Mouse (Mus musculus) limb, embryonic 14.5 days (tissue): ENCODE results near the gene Efr3b. TPM values are rescaled to one million over a fixed set of nuclear protein-coding genes. Genes with fewer than 3 reads are reported as not detected.

Source experiments
- ATAC-seq: fragments of 200-750 bp; cut with Nextera tagmentation; 2 replicates; pipeline ENCODE4 v1.8.0; 2017; ENCODE audit warnings: low read depth, moderate number of reproducible peaks, moderate TSS enrichment; ENCODE audit not compliant: low FRiP score
- DNase-seq: peaks from one replicate; pipeline ENCODE4 v3.0.0-alpha.2; 2015; ENCODE audit warnings: low spot score
- H3K27ac ChIP-seq: fragments of 300-500 bp; sonication (generic); replicated peaks from 2 replicates; pipeline ENCODE4 v1.5.1; 2014; ENCODE audit warnings: low read depth, mild to moderate bottlenecking, low read length, moderate library complexity, mixed read lengths
- H3K27me3 ChIP-seq: fragments of 300-500 bp; sonication (generic); 2 replicates; pipeline ENCODE4 v1.6.1; 2014; ENCODE audit warnings: low read length, mixed read lengths; ENCODE audit not compliant: control insufficient read depth, insufficient read depth
- H3K36me3 ChIP-seq: fragments of 300-500 bp; sonication (generic); 2 replicates; pipeline ENCODE4 v1.6.1; 2014; ENCODE audit warnings: mild to moderate bottlenecking, low read length, moderate library complexity, mixed read lengths; ENCODE audit not compliant: control insufficient read depth, insufficient read depth
- H3K4me1 ChIP-seq: fragments of 300-500 bp; sonication (generic); 2 replicates; pipeline ENCODE4 v1.6.1; 2014; ENCODE audit warnings: antibody characterized with exemption, low read length, mixed read lengths; ENCODE audit not compliant: control insufficient read depth, insufficient read depth
- H3K4me2 ChIP-seq: fragments of 300-500 bp; sonication (generic); replicated peaks from 2 replicates; pipeline ENCODE4 v1.6.1; 2014; ENCODE audit warnings: low read depth, mild to moderate bottlenecking, low read length, moderate library complexity; ENCODE audit not compliant: severe bottlenecking
- H3K4me3 ChIP-seq: fragments of 300-500 bp; sonication (generic); replicated peaks from 2 replicates; pipeline ENCODE4 v1.5.1; 2014; ENCODE audit warnings: low read length
- H3K9ac ChIP-seq: fragments of 300-500 bp; sonication (generic); 2 replicates; pipeline ENCODE4 v1.6.1; 2014; ENCODE audit warnings: mild to moderate bottlenecking, low read depth, low read length, moderate library complexity; ENCODE audit not compliant: severe bottlenecking
- H3K9me3 ChIP-seq: fragments of 300-500 bp; sonication (generic); 2 replicates; pipeline ENCODE4 v1.6.1; 2016; ENCODE audit warnings: low read length; ENCODE audit not compliant: control insufficient read depth
- POLR2A ChIP-seq: fragments of 200-500 bp; IDR thresholded peaks from 2 replicates; pipeline ENCODE4 v1.8.0; 2012; ENCODE audit warnings: inconsistent platforms, mild to moderate bottlenecking, moderate library complexity, borderline replicate concordance; ENCODE audit not compliant: insufficient read depth, insufficient read length; ENCODE audit errors: extremely low read depth
- WGBS: fragments of 180-500 bp; shearing (Covaris S2); extraction: QIAGEN DNeasy Blood & Tissue Kit; methylation state at CpG from one replicate; pipeline ENCODE4 v1.1.7; 2014; 5-methylcytosine and 5-hydroxymethylcytosine counted together
- polyA plus RNA-seq, 2 experiments: library from polyadenylated mRNA; depleted of rRNA in 1 of 2; stranded (reverse) in 1 of 2; unstranded in 1 of 2; fragments of >200 nt; fragmentation: Nextera tagmentation in 1 of 2; extraction: Ambion mirVana in 1 of 2; gene quantifications; 2 replicates each; pipeline versions ENCODE4 v1.2.1 to v1.2.3; 2012 to 2014

The Efr3b gene
- polyA plus RNA-seq, 2 experiments: 3.5 to 6.2 TPM

DNA sequence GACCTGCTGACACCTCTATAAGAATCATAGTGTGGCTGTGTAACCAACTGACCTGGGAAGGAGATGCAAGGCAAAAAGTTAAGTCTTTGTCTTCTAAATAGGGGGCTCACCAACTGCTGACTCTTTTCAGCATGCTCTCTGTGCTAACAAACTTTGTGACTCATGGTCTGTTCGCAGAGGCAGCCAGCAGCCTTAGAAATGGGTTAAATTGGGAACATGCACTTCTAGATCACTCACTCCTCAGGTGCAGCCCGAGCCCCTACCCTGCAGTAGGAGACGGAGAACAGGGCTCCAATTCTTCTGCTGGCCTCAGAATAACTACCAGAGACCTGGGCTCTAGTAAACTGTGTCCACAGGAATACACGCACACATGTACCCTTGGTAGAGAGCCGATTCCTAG lies 1.2 kb downstream of the Efr3b start:
- H3K4me2 ChIP-seq: peak overlapping the region; percentile 96
- H3K27ac ChIP-seq: no peak overlapping the region
- no peaks in the 10 kb centered on the region for H3K36me3 ChIP-seq
- DNase-seq (no peak), ATAC-seq (no peak)
- H3K9ac ChIP-seq: peak overlapping the region; percentile 61; the same call in 1 of the 2 replicates
- H3K4me3 ChIP-seq: peak overlapping the region; percentile 71
- peaks cover 10% of the 10 kb centered on the region for H3K4me1 ChIP-seq
- no peaks in the 10 kb centered on the region for H3K27me3 ChIP-seq
- no peaks in the 10 kb centered on the region for H3K9me3 ChIP-seq
- TF ChIP-seq POLR2A: no peak
- 11% methylated on average over 5 of the region's 5 CpGs for WGBS

DNA sequence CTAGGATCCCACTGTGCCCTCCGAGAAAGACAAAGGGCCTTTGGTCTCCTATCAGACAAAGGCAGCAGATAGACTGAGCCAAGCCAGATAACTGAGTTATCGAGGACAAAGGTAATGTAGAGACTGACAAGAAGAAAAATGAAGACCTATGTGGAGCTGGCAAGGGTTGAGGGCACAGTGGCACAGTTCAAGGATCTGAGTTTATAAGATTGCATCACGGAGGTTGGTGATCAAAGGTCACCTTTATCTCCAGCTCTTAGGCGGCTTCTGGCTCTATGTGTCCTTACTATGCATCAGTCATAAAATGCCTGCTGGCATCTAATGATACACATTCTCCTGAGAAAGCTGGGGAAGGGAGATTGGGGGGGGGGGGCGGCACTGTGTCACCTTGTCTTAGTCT lies 2.6 kb downstream of the Efr3b start:
- TF ChIP-seq POLR2A: no peak
- 91% methylated on average over 5 of the region's 5 CpGs for WGBS
- no peak overlapping the region for H3K9ac ChIP-seq

GRCm38 (mm10) chr12:4029064-4029463 lies 9.7 kb downstream of the Efr3b start:
- Histone ChIP-seq H3K9me3 (no peaks in the 10 kb centered on the region), H3K9ac (no peak overlapping the region), H3K36me3 (no peaks in the 10 kb centered on the region), H3K4me2 (no peak overlapping the region), H3K4me1 (no peaks in the 10 kb centered on the region), H3K4me3 (no peak overlapping the region), H3K27me3 (no peaks in the 10 kb centered on the region), H3K27ac (no peak overlapping the region)
- 80% methylated on average over 4 of the region's 4 CpGs for WGBS
- TF ChIP-seq POLR2A: no peak
- ATAC-seq (no peak), DNase-seq (no peak)

More for the DNA sequence above, 2.6 kb downstream of the Efr3b start:
- no peaks in the 10 kb centered on the region for H3K36me3 ChIP-seq
- no peaks in the 10 kb centered on the region for H3K9me3 ChIP-seq
- H3K4me3 ChIP-seq: no peak overlapping the region
- DNase-seq (no peak), ATAC-seq (no peak)
- H3K27me3 ChIP-seq: no peaks in the 10 kb centered on the region
- H3K4me1 ChIP-seq: peaks cover 10% of the 10 kb centered on the region
- H3K4me2 ChIP-seq: no peak overlapping the region
- H3K27ac ChIP-seq: no peak overlapping the region

GRCm38 (mm10) chr12:4028516-4028915 lies 10.2 kb downstream of the Efr3b start:
- no peak for DNase-seq
- Histone ChIP-seq H3K4me3 (no peak overlapping the region), H3K27ac (no peak overlapping the region), H3K4me2 (no peak overlapping the region), H3K9ac (no peak overlapping the region), H3K36me3 (no peaks in the 10 kb centered on the region), H3K4me1 (no peaks in the 10 kb centered on the region), H3K27me3 (no peaks in the 10 kb centered on the region), H3K9me3 (no peaks in the 10 kb centered on the region)
- no peak for ATAC-seq
- WGBS: 79% methylated on average over 11 of the region's 11 CpGs
- TF ChIP-seq POLR2A: no peak

DNA sequence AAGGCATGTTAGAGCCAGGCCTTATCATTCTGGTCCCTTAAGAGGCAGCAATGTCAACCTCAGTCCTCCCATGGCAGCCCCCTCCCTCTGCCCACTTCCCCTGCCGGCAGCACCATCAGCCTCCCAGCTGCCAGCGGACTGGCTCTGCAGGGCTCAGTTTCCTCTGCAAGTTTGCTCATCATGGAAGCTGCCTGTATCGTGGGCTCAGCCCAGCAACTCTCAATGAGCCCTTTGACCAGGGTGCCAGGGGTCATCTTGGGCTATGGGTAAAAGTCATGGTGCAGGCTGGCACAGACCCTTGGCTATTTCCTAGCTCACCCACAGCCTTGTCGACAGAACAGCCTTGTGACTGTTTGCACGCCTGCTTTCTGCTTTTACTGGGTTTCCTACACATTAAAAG lies 14.4 kb downstream of the Efr3b start:
- Histone ChIP-seq H3K4me3 (no peak overlapping the region), H3K27me3 (no peaks in the 10 kb centered on the region), H3K36me3 (no peaks in the 10 kb centered on the region), H3K27ac (no peak overlapping the region), H3K9ac (no peak overlapping the region), H3K4me2 (no peak overlapping the region), H3K9me3 (no peaks in the 10 kb centered on the region), H3K4me1 (no peaks in the 10 kb centered on the region)
- ATAC-seq: no peak
- TF ChIP-seq POLR2A: no peak
- 73% methylated on average over 5 of the region's 5 CpGs for WGBS
- DNase-seq: no peak

GRCm38 (mm10) chr12:4023501-4023900 lies 15.2 kb downstream of the Efr3b start:
- DNase-seq (no peak), ATAC-seq (no peak)
- Histone ChIP-seq H3K36me3 (no peaks in the 10 kb centered on the region), H3K4me1 (no peaks in the 10 kb centered on the region), H3K4me2 (no peak overlapping the region), H3K4me3 (no peak overlapping the region), H3K27me3 (no peaks in the 10 kb centered on the region), H3K9me3 (no peaks in the 10 kb centered on the region), H3K9ac (no peak overlapping the region), H3K27ac (no peak overlapping the region)
- TF ChIP-seq POLR2A: no peak
- WGBS: 93% methylated on average over 14 of the region's 14 CpGs
